Mouse (Mus musculus): ENCODE data around the gene Gm42417.

GRCm38 (mm10) chr1:36556553-36557456 lies 17.6 kb upstream of the Gm42417 start:
- TF ChIP-seq CTCF (IDR thresholded peaks at IDR 0.05; ENCODE audit: extremely low read depth, insufficient read depth, insufficient read length, insufficient replicate concordance) (peak; percentile 68; the same call in 1 of the 2 replicates), POLR2A (IDR thresholded peaks at IDR 0.05; ENCODE audit: low read depth, low read length) (no peak)

All from spleen, adult 2 months (tissue).